Mouse (Mus musculus) spleen, adult 12 weeks (tissue): ENCODE measurements around the gene Them5.

Experiments used
- DNase-seq: peaks from one replicate; pipeline ENCODE4 v3.0.0; 2022; ENCODE audit warnings: low spot score

The Them5 gene

GRCm38 (mm10) chr3:94372038-94372437 lies 30.1 kb downstream of the Them5 start:
- DNase-seq: no peak

GRCm38 (mm10) chr3:94372641-94373040 lies 30.7 kb downstream of the Them5 start, which contains the start of gene Rorc:
Rorc (plus strand) TSS chr3:94372794.
- DNase-seq: no peak

DNA sequence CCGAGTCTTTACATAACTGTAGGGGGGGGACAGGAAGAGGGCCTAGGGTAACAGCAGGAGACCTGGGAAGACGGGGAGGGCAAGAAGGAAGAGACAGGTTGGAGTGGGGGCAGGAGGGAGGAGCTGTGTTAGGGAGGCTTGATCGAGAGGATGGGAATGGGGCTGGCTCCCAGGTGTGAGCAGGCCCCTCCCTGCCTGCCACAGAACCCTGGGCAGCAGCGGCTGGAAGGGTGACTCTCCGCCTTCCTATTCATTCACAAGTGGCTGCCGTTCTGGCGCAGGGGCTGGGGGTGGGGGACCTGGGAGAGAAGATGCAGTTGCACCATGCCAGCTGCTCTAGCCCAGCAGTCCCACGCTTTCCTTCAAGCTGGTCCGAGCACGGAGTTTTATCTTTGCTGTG lies 31.2 kb downstream of the Them5 start:
- no peak for DNase-seq

- DNase-seq: no peak
Measured at GRCm38 (mm10) chr3:94373597-94374011, 31.7 kb downstream of the Them5 start.

DNA sequence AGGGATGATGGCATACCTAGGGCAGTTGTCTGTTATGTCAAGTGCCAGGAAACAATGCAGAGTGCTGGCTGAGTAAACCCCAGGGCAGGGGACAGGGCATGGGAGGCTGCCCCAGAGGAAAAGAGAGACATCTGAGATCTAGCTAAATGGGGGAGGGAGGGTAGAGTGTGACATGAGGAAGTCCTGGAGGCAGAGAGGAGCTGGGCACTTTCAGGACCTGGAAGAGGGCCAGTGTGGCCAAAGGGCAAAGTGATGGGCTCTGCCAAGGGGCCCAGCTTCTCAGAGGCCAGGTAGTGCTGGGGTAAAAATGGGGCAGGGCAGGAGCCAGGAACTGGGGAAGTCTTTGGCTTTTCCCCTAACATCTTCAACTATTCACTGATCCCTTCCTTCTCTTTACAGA lies 32.7 kb downstream of the Them5 start:
- DNase-seq: no peak

DNA sequence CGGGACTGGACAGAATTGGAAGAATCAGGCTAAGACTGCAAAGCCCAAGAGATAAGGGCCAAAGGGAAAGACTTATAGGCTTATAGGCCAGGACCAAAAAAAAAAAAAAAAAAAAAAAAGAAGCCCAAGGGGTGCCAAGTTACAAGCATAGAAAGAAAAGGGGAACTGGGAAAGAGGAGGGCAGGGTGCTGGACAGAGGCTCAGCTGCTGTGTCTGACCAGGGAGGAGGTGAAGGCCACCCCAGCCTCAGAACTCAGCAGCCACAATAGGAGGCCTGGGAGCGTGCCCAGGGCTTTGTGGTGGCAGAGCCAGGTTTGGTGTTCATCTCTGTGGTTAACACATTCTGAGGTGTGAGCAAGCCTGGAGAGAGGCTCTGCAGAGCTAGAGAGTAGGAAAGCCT lies 33.2 kb downstream of the Them5 start:
- DNase-seq: no peak

DNA sequence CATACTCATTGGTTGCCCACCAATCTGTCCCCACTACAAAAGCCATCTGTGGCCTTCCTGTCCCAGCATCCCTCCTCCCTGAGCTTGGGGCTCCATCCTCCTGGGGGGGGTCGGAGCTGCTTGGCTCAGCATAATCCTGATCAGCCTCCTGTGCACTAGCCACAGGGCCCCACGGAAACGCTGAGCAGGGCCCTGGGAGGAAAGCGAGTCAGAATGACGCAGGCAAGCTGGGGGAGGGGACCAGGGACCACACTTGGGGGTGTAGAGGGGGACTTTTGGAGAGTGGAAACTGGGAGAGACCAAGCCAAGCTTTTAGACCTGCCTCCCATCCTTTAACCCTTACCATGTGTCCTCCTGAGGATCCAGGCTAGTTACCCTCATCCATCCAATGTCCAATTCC lies 34.0 kb downstream of the Them5 start:
- DNase-seq: no peak

GRCm38 (mm10) chr3:94377028-94377923 lies 35.4 kb downstream of the Them5 start:
- DNase-seq: no peak

DNA sequence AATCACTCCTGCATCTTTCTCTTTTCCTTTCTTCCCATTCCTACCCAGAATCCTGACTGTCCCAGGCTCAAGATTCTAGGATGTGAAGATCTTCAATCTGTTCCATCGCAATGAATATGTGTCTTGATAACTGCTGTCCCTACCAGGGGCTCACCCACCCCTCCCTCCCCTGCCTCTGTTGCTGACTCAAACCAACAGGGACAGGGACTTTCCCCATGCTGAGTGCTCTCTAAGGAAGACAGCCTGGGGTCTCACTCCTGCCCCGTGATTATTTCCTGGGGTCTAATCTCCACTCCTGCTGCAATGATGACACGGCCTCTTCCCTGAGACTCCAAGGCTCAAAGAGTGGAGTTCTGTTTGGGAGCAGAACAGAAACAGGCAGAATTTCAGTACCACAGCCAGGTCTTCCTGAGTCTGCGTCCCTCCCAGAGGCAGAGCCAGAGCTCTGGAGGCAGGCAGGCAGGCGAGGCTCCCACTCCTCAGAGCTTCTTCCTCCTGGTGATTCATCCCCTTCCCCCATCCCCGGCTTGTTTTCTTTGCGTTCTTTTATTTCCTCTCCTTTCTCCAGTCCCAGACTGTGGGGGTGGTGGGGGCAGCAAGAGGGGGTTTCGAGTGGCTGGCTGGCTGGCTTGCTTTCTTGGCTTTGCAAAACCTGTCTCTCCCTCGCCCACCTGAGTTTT lies 38.1 kb downstream of the Them5 start:
- DNase-seq: no peak

- no peak for DNase-seq
Measured at GRCm38 (mm10) chr3:94382308-94382707, 40.4 kb downstream of the Them5 start.

DNA sequence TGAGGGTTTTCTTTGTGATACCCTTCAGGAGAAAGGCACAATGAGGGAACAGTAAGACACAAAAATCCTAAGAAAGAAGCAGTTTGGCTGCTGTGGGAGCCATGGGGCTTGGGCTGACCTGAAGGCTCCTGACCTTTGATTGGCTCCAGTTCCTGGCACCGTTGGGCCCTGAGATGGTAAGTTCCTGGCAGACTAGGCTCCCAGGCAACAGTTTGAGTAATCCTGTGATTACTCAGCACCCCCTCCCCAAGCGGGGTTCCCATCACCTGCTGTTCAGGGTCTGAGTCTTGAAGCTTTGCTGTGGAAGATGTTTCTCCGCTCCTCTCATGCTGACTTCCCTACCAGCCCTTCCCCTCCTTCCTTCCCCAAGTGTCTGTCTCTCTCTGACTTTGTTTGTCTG lies 41.6 kb downstream of the Them5 start:
- no peak for DNase-seq

- DNase-seq: no peak
Measured at GRCm38 (mm10) chr3:94386671-94387070, 44.8 kb downstream of the Them5 start.

DNA sequence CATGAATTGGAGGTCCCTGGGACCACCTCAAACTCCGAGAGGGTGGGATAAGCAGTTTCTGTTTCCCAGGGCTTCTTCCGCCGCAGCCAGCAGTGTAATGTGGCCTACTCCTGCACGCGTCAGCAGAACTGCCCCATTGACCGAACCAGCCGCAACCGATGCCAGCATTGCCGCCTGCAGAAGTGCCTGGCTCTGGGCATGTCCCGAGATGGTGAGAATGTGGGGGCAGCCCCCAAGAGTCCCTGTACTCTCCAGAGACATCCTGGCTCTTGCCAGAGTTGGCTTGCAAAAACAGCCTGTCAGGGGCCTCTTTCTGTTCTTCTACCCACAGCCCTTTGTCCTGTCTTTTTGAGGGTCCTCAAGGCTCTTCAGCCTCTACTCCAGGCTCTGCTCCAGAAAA lies 45.5 kb downstream of the Them5 start:
- no peak for DNase-seq

DNA sequence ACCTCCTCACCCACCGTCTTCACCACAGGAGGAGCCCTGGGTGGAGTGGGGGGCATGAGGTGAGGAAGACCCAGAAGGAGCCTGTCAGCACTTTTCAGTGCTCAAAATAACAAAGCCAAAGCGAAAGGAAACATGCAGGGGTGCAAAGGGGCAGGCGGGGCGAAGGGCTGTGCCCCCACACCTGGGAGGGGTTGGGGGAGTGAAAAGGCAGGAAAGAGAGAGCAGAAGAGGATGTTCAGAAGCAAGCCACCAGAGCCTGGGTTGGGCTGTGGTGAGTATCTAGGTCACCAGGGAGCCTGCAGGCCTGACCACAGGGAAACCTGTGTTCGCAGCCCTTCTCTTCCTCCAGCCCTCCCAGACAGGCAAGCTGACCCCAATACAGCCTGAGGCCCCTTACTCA lies 46.1 kb downstream of the Them5 start:
- DNase-seq: no peak

DNA sequence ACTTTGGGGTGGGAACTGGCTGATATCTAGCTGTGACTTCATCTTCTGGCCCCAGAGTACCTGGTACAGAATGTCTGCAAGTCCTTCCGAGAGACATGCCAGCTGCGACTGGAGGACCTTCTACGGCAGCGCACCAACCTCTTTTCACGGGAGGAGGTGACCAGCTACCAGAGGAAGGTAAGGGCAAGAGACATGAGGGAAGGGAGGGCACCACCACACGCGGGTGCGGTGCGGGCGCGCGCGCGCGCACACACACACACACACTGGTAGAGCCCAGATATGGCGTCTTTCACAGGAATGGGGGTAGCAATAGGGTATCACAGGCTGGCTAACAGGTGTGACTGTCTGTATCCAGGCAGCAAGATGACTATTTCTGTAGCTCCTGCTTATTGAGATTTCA lies 47.5 kb downstream of the Them5 start:
- DNase-seq: no peak

DNA sequence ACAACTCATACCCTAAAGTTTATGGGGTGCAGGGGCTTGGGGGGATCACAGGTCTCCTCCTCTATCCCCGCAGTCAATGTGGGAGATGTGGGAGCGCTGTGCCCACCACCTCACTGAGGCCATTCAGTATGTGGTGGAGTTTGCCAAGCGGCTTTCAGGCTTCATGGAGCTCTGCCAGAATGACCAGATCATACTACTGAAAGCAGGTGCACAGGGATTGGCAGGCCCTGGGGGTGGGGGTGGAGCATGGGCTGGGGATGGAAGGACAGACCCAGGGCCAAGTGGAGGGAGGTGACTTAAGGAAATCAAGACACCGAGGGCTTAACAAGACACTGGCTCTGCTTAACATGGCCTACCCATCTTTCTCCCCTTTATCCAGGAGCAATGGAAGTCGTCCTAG lies 49.1 kb downstream of the Them5 start:
- no peak for DNase-seq

DNA sequence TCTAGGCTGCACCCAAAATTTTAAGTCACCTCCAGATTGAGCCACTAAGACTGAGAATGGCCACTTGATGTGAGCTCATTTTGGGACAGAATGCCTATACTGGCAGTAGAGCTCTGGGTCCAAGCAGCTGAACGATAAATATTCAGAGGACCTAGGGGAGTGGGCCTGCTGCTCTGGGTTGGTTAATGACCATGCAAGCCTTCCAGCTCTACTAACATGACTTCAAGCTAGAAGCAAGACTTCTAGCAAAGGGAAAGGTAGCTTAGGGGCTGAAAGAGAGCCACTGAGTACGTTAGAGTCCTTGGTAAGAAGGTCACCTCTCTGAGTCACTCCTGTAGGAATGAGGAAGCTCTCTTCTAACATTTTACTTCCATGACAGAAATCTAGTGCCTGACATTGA lies 50.2 kb downstream of the Them5 start:
- DNase-seq: no peak

DNA sequence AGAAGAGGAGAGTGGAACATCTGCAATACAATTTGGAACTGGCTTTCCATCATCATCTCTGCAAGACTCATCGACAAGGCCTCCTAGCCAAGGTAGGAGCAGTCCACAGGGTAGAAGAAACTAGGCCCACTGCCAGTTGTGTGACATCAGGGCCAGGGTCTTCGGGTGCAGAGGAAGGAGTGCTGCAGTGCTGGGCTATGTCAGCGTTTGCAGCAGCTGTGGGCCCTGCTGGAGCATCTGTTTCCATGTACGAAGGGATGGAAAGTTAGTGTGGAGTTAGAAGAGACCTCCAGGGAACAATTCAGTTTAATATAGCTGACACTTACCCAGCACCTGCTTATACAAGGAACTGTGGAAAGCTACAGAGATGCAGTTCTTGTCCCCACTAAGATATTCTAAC lies 51.1 kb downstream of the Them5 start:
- no peak for DNase-seq

- DNase-seq: no peak
Measured at GRCm38 (mm10) chr3:94396336-94396735, 54.4 kb downstream of the Them5 start.

GRCm38 (mm10) chr3:94396851-94397250 lies 55.0 kb downstream of the Them5 start:
- DNase-seq: no peak
